Mouse (Mus musculus) midbrain, embryonic 13.5 days (tissue): ENCODE data around the gene L3mbtl3. TPM values are rescaled to one million over a fixed set of nuclear protein-coding genes. Genes with fewer than 3 reads are reported as not detected.
A peak's percentile ranks its signal among the peaks of the same experiment; 100 is the strongest.

ENCODE experiments used
- ATAC-seq: fragments of 200-750 bp; cut with Nextera tagmentation; 2 replicates; pipeline ENCODE4 v1.8.0; 2017; ENCODE audit warnings: mild to moderate bottlenecking, moderate TSS enrichment, moderate library complexity
- H3K27ac ChIP-seq: fragments of 300-500 bp; sonication (generic); 2 replicates; pipeline ENCODE4 v1.5.1; 2015; ENCODE audit warnings: inconsistent platforms, mild to moderate bottlenecking, moderate library complexity
- H3K27me3 ChIP-seq: fragments of 300-500 bp; sonication (generic); 2 replicates; pipeline ENCODE4 v1.6.1; 2015; ENCODE audit warnings: mild to moderate bottlenecking, inconsistent platforms
- H3K36me3 ChIP-seq: fragments of 300-500 bp; sonication (generic); 2 replicates; pipeline ENCODE4 v1.6.1; 2015; ENCODE audit warnings: mild to moderate bottlenecking, inconsistent platforms
- H3K4me1 ChIP-seq: fragments of 300-500 bp; sonication (generic); replicated peaks from 2 replicates; pipeline ENCODE4 v1.6.1; 2015; ENCODE audit warnings: inconsistent platforms
- H3K4me2 ChIP-seq: fragments of 300-500 bp; sonication (generic); replicated peaks from 2 replicates; pipeline ENCODE4 v1.6.1; 2015; ENCODE audit warnings: moderate library complexity, mild to moderate bottlenecking, inconsistent platforms
- H3K4me3 ChIP-seq: fragments of 300-500 bp; sonication (generic); replicated peaks from 2 replicates; pipeline ENCODE4 v1.5.1; 2015; ENCODE audit warnings: mild to moderate bottlenecking, inconsistent platforms
- H3K9ac ChIP-seq: fragments of 300-500 bp; sonication (generic); replicated peaks from 2 replicates; pipeline ENCODE4 v1.6.1; 2015; ENCODE audit warnings: mild to moderate bottlenecking, inconsistent platforms
- H3K9me3 ChIP-seq: fragments of 300-500 bp; sonication (generic); 2 replicates; pipeline ENCODE4 v1.6.1; 2016; ENCODE audit warnings: mild to moderate bottlenecking, inconsistent platforms
- WGBS: fragments of 180-500 bp; shearing (Covaris S2); methylation state at CpG from one replicate; pipeline ENCODE4 v1.1.7; 2015; 5-methylcytosine and 5-hydroxymethylcytosine counted together
- polyA plus RNA-seq: library from polyadenylated mRNA; unstranded; fragments of >200 nt; fragmentation: Nextera tagmentation; extraction: Ambion mirVana; gene quantifications from 2 replicates; pipeline ENCODE4 v1.2.1, GENCODE M21; 2015

The L3mbtl3 gene
- polyA plus RNA-seq, 1 experiment from 2014 or later = 25.5 TPM

- H3K27me3 ChIP-seq = no peaks in the 10 kb centered on the region
Measured at GRCm38 (mm10) chr10:26280009-26280408, 95.8 kb downstream of the L3mbtl3 start.

GRCm38 (mm10) chr10:26275414-26275813 lies 100.4 kb downstream of the L3mbtl3 start:
- H3K9me3 ChIP-seq = no peaks in the 10 kb centered on the region
- H3K4me2 ChIP-seq = no peak overlapping the region
- no peak for ATAC-seq
- H3K4me3 ChIP-seq = no peak overlapping the region
- no peak overlapping the region for H3K27ac ChIP-seq
- no peak overlapping the region for H3K9ac ChIP-seq
- no peaks in the 10 kb centered on the region for H3K4me1 ChIP-seq
- peaks cover 56% of the 10 kb centered on the region for H3K36me3 ChIP-seq
- H3K27me3 ChIP-seq = no peaks in the 10 kb centered on the region
- WGBS = 96% methylated on average over 6 of the region's 6 CpGs

More at GRCm38 (mm10) chr10:26280009-26280408, 95.8 kb downstream of the L3mbtl3 start:
- Histone ChIP-seq H3K4me2 (no peak overlapping the region), H3K9ac (no peak overlapping the region), H3K9me3 (no peaks in the 10 kb centered on the region), H3K36me3 (peaks cover 53% of the 10 kb centered on the region), H3K4me3 (no peak overlapping the region), H3K27ac (no peak overlapping the region), H3K4me1 (no peaks in the 10 kb centered on the region)
- ATAC-seq = peak; percentile 40; the same call in 1 of the 2 replicates
- WGBS = 50% methylated on average over 8 of the region's 8 CpGs

- no peak overlapping the region for H3K9ac ChIP-seq
- 93% methylated on average over 3 of the region's 3 CpGs for WGBS
Measured at GRCm38 (mm10) chr10:26263744-26264459, 111.9 kb downstream of the L3mbtl3 start.

GRCm38 (mm10) chr10:26259908-26260307 lies 115.9 kb downstream of the L3mbtl3 start:
- no peak overlapping the region for H3K4me3 ChIP-seq
- ATAC-seq = no peak
- H3K4me1 ChIP-seq = no peaks in the 10 kb centered on the region
- H3K9me3 ChIP-seq = no peaks in the 10 kb centered on the region
- H3K36me3 ChIP-seq = no peaks in the 10 kb centered on the region
- no peak overlapping the region for H3K4me2 ChIP-seq
- WGBS = 78% methylated on average over 4 of the region's 4 CpGs
- H3K27ac ChIP-seq = no peak overlapping the region
- no peaks in the 10 kb centered on the region for H3K27me3 ChIP-seq
- H3K9ac ChIP-seq = no peak overlapping the region

More at GRCm38 (mm10) chr10:26263744-26264459, 111.9 kb downstream of the L3mbtl3 start:
- H3K4me1 ChIP-seq = no peaks in the 10 kb centered on the region
- H3K27me3 ChIP-seq = no peaks in the 10 kb centered on the region
- ATAC-seq = no peak
- no peak overlapping the region for H3K4me3 ChIP-seq
- no peak overlapping the region for H3K27ac ChIP-seq
- H3K9me3 ChIP-seq = no peaks in the 10 kb centered on the region
- H3K4me2 ChIP-seq = no peak overlapping the region
- no peaks in the 10 kb centered on the region for H3K36me3 ChIP-seq

GRCm38 (mm10) chr10:26249426-26250165 lies 126.2 kb downstream of the L3mbtl3 start:
- no peak for ATAC-seq

GRCm38 (mm10) chr10:26244466-26244865 lies 131.3 kb downstream of the L3mbtl3 start:
- ATAC-seq = no peak
- Histone ChIP-seq H3K27me3 (no peaks in the 10 kb centered on the region), H3K27ac (no peak overlapping the region), H3K9me3 (no peaks in the 10 kb centered on the region), H3K4me3 (no peak overlapping the region), H3K9ac (no peak overlapping the region), H3K36me3 (no peaks in the 10 kb centered on the region), H3K4me1 (0 out of 2 replicates have a peak, but pooled peaks cover 4% of the 10 kb centered on the region), H3K4me2 (no peak overlapping the region)
- 88% methylated on average over 6 of the region's 6 CpGs for WGBS

More at GRCm38 (mm10) chr10:26249426-26250165, 126.2 kb downstream of the L3mbtl3 start:
- no peak overlapping the region for H3K27ac ChIP-seq
- H3K4me1 ChIP-seq = no peaks in the 10 kb centered on the region
- H3K4me3 ChIP-seq = no peak overlapping the region
- no peaks in the 10 kb centered on the region for H3K36me3 ChIP-seq
- no peak overlapping the region for H3K4me2 ChIP-seq
- 86% methylated on average over 7 of the region's 7 CpGs for WGBS
- no peaks in the 10 kb centered on the region for H3K9me3 ChIP-seq
- no peak overlapping the region for H3K9ac ChIP-seq
- H3K27me3 ChIP-seq = no peaks in the 10 kb centered on the region

GRCm38 (mm10) chr10:26243203-26243602 lies 132.6 kb downstream of the L3mbtl3 start:
- 92% methylated on average over 3 of the region's 3 CpGs for WGBS
- H3K27ac ChIP-seq = no peak overlapping the region
- H3K9ac ChIP-seq = no peak overlapping the region
- no peaks in the 10 kb centered on the region for H3K27me3 ChIP-seq
- H3K9me3 ChIP-seq = no peaks in the 10 kb centered on the region
- H3K4me1 ChIP-seq = 0 out of 2 replicates have a peak, but pooled peaks cover 4% of the 10 kb centered on the region
- no peak for ATAC-seq
- no peaks in the 10 kb centered on the region for H3K36me3 ChIP-seq
- no peak overlapping the region for H3K4me3 ChIP-seq
- no peak overlapping the region for H3K4me2 ChIP-seq

GRCm38 (mm10) chr10:26239090-26239489 lies 136.7 kb downstream of the L3mbtl3 start:
- 91% methylated on average over 1 of the region's 1 CpGs for WGBS
- no peak overlapping the region for H3K4me3 ChIP-seq
- H3K9ac ChIP-seq = no peak overlapping the region
- H3K27ac ChIP-seq = no peak overlapping the region
- no peak overlapping the region for H3K4me2 ChIP-seq
- 0 out of 2 replicates have a peak, but pooled peaks cover 4% of the 10 kb centered on the region for H3K4me1 ChIP-seq
- no peaks in the 10 kb centered on the region for H3K27me3 ChIP-seq
- no peaks in the 10 kb centered on the region for H3K36me3 ChIP-seq
- H3K9me3 ChIP-seq = no peaks in the 10 kb centered on the region
- no peak for ATAC-seq

- Histone ChIP-seq H3K4me3 (no peak overlapping the region), H3K4me1 (0 out of 2 replicates have a peak, but pooled peaks cover 3% of the 10 kb centered on the region), H3K9me3 (no peaks in the 10 kb centered on the region), H3K4me2 (no peak overlapping the region), H3K9ac (no peak overlapping the region), H3K27me3 (no peaks in the 10 kb centered on the region), H3K27ac (no peak overlapping the region), H3K36me3 (no peaks in the 10 kb centered on the region)
- ATAC-seq = no peak
- WGBS = 50% methylated on average over 4 of the region's 4 CpGs
Measured at GRCm38 (mm10) chr10:26238559-26238958, 137.2 kb downstream of the L3mbtl3 start.

- Histone ChIP-seq H3K27me3 (no peaks in the 10 kb centered on the region), H3K36me3 (no peaks in the 10 kb centered on the region), H3K9me3 (no peaks in the 10 kb centered on the region), H3K9ac (no peak overlapping the region), H3K27ac (no peak overlapping the region), H3K4me3 (no peak overlapping the region), H3K4me1 (no peaks in the 10 kb centered on the region), H3K4me2 (no peak overlapping the region)
- WGBS = 87% methylated on average over 3 of the region's 3 CpGs
- no peak for ATAC-seq
Measured at GRCm38 (mm10) chr10:26232071-26232653, 143.6 kb downstream of the L3mbtl3 start.

- 84% methylated on average over 4 of the region's 4 CpGs for WGBS
- no peak for ATAC-seq
- H3K9ac ChIP-seq = no peak within 1 kb of the TSS
- H3K4me1 ChIP-seq = no peaks in the 10 kb centered on the region
- H3K27ac ChIP-seq = no peak within 1 kb of the TSS
- H3K4me2 ChIP-seq = no peak within 1 kb of the TSS
- no peak within 1 kb of the TSS for H3K4me3 ChIP-seq
- H3K9me3 ChIP-seq = no peaks in the 10 kb centered on the region
- H3K36me3 ChIP-seq = no peaks in the 10 kb centered on the region
- no peaks in the 10 kb centered on the region for H3K27me3 ChIP-seq
Measured at GRCm38 (mm10) chr10:26229488-26229887, 146.3 kb downstream of the L3mbtl3 start, which contains the start of gene Samd3. Samd3 (plus strand) TSS chr10:26229707.

- no peaks in the 10 kb centered on the region for H3K36me3 ChIP-seq
- no peaks in the 10 kb centered on the region for H3K4me1 ChIP-seq
- H3K9ac ChIP-seq = no peak overlapping the region
- no peaks in the 10 kb centered on the region for H3K27me3 ChIP-seq
- H3K4me3 ChIP-seq = no peak overlapping the region
- no peaks in the 10 kb centered on the region for H3K9me3 ChIP-seq
- H3K27ac ChIP-seq = no peak overlapping the region
- no peak for ATAC-seq
- no peak overlapping the region for H3K4me2 ChIP-seq
Measured at GRCm38 (mm10) chr10:26228187-26228586, 147.6 kb downstream of the L3mbtl3 start.
